Mouse (Mus musculus) urinary bladder, adult 18-20 months (tissue): Measurements from ENCODE around the gene Ndufa1.
"Not testable (repeated sequence)": the region's sequence is repeated elsewhere in the genome, so short reads cannot be mapped to it uniquely, and the experiment has no call there.

Experiments
- DNase-seq, 2 experiments: peaks; one replicate each; pipeline ENCODE4 v3.0.0; 2022; ENCODE audit warnings: low spot score in 2 of 2, mixed read lengths in 2 of 2

The Ndufa1 gene

DNA sequence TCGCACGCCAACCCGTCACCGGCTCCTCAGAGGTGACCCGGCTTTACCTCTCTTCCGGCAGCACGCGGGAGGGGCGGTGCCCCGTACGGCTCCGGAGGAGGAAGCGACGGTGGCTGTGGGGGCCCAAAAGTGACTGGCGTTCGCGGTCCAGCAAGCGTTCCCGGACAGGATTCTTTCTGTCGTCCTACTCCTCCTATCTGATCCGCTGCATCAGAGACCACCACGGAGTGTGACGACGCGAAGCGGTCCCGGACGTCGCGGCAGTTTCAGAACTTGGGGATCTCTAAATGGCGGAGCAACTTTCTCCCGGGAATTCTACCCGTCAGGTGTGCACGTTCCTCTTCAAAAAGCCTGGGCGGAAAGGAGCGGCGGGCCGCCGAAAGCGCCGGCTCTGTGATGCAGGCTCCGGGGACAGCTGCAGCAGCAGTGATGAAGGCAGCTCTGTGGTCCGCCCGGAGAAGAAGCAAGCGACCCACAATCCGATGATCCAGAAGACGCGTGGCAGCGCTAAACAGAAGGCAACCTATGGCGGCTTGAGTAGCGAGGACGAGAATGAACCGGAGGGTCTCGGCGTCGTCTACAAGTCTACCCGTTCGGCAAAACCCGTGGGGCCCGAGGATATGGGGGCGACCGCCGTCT lies at the start of gene Ndufa1, which contains the start of gene Rnf113a1:
Ndufa1 (minus strand) TSS at position 59 of the 639 bp plus-strand sequence.
Rnf113a1 (plus strand) TSS at position 141 of the 639 bp plus-strand sequence.
- peak; percentile 69 to 75 for DNase-seq

- not testable (repeated sequence) for DNase-seq
Observed at GRCm38 (mm10) chrX:37222158-37222557, 31.2 kb upstream of the Ndufa1 start, which contains the start of gene Rhox1. Rhox1 (minus strand) TSS chrX:37222258.

GRCm38 (mm10) chrX:37210941-37211340 lies 20.0 kb upstream of the Ndufa1 start, which contains the start of gene Gm9:
Gm9 (minus strand) TSS chrX:37211041.
- DNase-seq = no peak

DNA sequence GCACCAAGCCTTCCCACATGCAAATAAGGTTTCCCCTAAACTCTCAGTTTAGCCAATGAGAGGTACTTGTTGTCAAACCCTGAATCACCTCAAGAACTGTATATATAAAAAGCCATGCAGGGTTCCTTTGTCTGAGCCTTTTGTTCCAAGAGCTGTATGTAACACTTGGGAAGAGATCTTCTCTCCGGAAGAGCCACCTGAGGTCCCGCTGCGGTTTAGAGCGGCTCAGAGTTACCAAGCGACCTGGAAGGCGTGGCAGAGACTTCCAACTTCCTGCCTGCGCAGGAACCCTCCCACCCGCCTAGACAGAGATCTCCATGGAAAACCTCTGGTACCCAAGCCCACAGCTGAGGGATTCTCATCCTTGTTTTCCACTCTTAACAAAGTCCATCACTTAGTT lies 7.7 kb upstream of the Ndufa1 start:
- no peak for DNase-seq

GRCm38 (mm10) chrX:37191744-37192379 lies 899 bp upstream of the Ndufa1 start:
- peak in 1 of 2 experiments; percentile 16 for DNase-seq

- no peak for DNase-seq
Observed at GRCm38 (mm10) chrX:37190755-37191104, 233 bp downstream of the Ndufa1 start.

DNA sequence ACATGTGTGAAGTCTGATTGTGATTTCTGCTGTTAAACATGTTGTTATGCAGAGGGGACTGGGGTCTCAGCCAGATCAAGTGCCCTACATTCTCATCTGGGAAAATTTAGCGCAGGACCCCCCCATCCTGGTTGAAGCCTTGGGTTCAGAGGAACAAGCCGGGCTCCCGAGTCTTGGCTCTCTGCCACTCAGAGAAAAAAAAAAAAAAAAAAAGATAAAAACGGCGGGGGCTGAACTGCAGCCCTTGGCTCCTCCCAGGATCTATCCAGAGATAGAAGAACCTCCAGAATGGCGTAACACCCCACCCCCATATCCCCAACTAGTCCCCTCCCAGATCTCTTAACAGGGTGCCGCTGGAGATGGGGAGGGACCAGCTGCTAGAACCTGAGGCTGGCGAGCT lies 6.6 kb downstream of the Ndufa1 start:
- not testable (repeated sequence) for DNase-seq

DNA sequence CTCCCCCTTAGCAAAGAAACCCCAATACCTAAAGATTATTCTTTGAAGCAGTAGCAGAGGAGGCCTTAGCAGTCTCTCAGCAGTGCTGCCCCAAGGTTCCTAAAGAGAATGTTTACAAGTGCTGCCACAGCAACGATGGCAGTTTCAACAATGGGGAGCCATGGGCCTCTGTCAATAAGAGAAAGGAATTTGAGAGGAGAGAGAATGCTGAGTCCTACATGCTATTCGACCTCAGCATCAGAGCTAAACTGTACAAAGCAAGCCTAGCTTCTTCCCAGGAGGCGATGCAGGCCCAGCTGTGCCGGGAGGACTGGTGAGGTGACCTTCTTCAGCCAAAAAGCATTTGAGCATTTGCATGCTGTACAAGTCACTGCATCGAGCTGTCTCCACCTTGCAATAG lies 22.2 kb downstream of the Ndufa1 start, which contains the start of gene Akap14:
Akap14 (minus strand) TSS at position 101 of the 400 bp plus-strand sequence.
- DNase-seq = no peak

GRCm38 (mm10) chrX:37167085-37167484 lies 23.9 kb downstream of the Ndufa1 start:
- no peak for DNase-seq

DNA sequence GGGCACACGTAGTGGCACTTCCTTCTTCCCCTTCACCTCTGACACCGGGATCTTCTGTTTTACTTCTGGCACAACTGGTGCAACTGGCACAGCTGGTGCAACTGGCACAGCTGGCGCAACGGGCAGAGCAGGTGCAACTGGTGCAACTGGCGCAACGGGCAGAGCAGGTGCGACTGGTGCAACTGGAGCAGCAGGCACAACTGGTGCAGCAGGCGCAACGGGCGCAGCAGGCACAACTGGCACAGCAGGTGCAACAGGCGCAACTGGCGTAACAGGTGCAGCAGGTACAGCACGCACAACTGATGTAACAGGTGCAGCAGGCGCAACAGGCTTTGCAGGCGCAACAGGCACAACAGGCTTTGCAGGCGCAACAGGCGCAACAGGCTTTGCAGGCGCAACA lies 27.8 kb downstream of the Ndufa1 start:
- no peak for DNase-seq

GRCm38 (mm10) chrX:37161169-37161568 lies 29.8 kb downstream of the Ndufa1 start:
- DNase-seq = no peak

GRCm38 (mm10) chrX:37157839-37158238 lies 33.1 kb downstream of the Ndufa1 start:
- DNase-seq = no peak

- DNase-seq = no peak
Observed at GRCm38 (mm10) chrX:37144954-37145353, 46.0 kb downstream of the Ndufa1 start.

DNA sequence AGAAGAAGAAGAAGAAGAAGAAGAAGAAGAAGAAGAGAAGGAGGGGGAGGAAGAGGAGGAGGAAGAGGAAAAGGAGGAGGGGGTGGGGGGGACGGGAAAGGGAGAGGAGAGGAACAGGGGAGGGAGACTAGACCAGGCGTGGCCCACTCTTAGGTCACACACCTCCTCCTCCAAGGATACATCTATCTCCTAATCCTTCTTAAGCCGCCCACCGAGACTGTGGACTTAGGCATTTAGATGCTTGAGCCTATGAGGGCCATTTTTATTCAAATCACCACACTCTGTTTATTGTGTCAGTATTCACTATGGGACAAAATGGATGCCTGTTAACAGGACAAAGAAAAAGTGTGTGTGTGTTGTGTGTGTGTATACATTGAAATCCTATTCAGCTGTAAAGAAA lies 46.5 kb downstream of the Ndufa1 start:
- DNase-seq = not testable (repeated sequence)

- no peak for DNase-seq
Observed at GRCm38 (mm10) chrX:37141732-37142131, 49.2 kb downstream of the Ndufa1 start.
